Mouse (Mus musculus) intestine, embryonic 16.5 days (tissue): Measurements from ENCODE around the gene Tnfaip2. TPM values are rescaled to one million over a fixed set of nuclear protein-coding genes. Genes with fewer than 3 reads are reported as not detected.
A peak's percentile ranks its signal among the peaks of the same experiment; 100 is the strongest.

Experiments
- ATAC-seq: fragments of 200-750 bp; cut with Nextera tagmentation; 2 replicates; pipeline ENCODE4 v1.8.0; 2017; ENCODE audit warnings: moderate TSS enrichment, moderate library complexity
- H3K27ac ChIP-seq: fragments of 300-500 bp; sonication (generic); 2 replicates; pipeline ENCODE4 v1.5.1; 2014; ENCODE audit warnings: mild to moderate bottlenecking, low read length
- H3K27me3 ChIP-seq: fragments of 300-500 bp; sonication (generic); replicated peaks from 2 replicates; pipeline ENCODE4 v1.6.1; 2014; ENCODE audit warnings: low read length, control low read depth, mixed read lengths; ENCODE audit not compliant: control insufficient read depth, insufficient read depth
- H3K36me3 ChIP-seq: fragments of 300-500 bp; sonication (generic); 2 replicates; pipeline ENCODE4 v1.6.1; 2014; ENCODE audit warnings: low read length, control low read depth; ENCODE audit not compliant: control insufficient read depth, insufficient read depth
- H3K4me1 ChIP-seq: fragments of 300-500 bp; sonication (generic); 2 replicates; pipeline ENCODE4 v1.6.1; 2014; ENCODE audit warnings: low read length, control low read depth, mixed read lengths; ENCODE audit not compliant: control insufficient read depth, insufficient read depth
- H3K4me2 ChIP-seq: fragments of 300-500 bp; sonication (generic); 2 replicates; pipeline ENCODE4 v1.6.1; 2014; ENCODE audit warnings: low read depth, low read length, control low read depth
- H3K4me3 ChIP-seq: fragments of 300-500 bp; sonication (generic); 2 replicates; pipeline ENCODE4 v1.5.1; 2014; ENCODE audit warnings: mild to moderate bottlenecking, low read length
- H3K9ac ChIP-seq: fragments of 300-500 bp; sonication (generic); 2 replicates; pipeline ENCODE4 v1.6.1; 2014; ENCODE audit warnings: low read depth, low read length
- H3K9me3 ChIP-seq: fragments of 300-500 bp; sonication (generic); 2 replicates; pipeline ENCODE4 v1.6.1; 2016; ENCODE audit warnings: low read length, control low read depth; ENCODE audit not compliant: control insufficient read depth
- WGBS: fragments of 180-500 bp; shearing (Covaris S2); extraction: QIAGEN DNeasy Blood & Tissue Kit; methylation state at CpG from one replicate; pipeline ENCODE4 v1.1.7; 2014; 5-methylcytosine and 5-hydroxymethylcytosine counted together
- polyA plus RNA-seq: library from polyadenylated mRNA; unstranded; fragments of >200 nt; fragmentation: Nextera tagmentation; extraction: Ambion mirVana; gene quantifications from 2 replicates; pipeline ENCODE4 v1.2.1, GENCODE M21; 2015

The Tnfaip2 gene
- 2.7 and 3.5 TPM in 2 replicates for polyA plus RNA-seq

- no peaks in the 10 kb centered on the region for H3K36me3 ChIP-seq
- H3K27me3 ChIP-seq, result peaks cover 58% of the 10 kb centered on the region
- H3K4me2 ChIP-seq, result peak within 1 kb of the TSS; percentile 78
- 2% methylated on average over 48 of the region's 48 CpGs for WGBS
- H3K9me3 ChIP-seq, result no peaks in the 10 kb centered on the region
- peak; percentile 60 for ATAC-seq
- peaks cover 33% of the 10 kb centered on the region for H3K4me1 ChIP-seq
- H3K27ac ChIP-seq, result no peak within 1 kb of the TSS
- peak within 1 kb of the TSS; percentile 50 for H3K4me3 ChIP-seq
- H3K9ac ChIP-seq, result peak within 1 kb of the TSS; percentile 62
These were observed at the start of gene Tnfaip2 for GRCm38 (mm10) chr12:111442309-111443010. Gene Tnfaip2 (plus strand): TSS chr12:111442469.

GRCm38 (mm10) chr12:111394008-111394407, 48.3 kb upstream of the Tnfaip2 start:
- no peaks in the 10 kb centered on the region for H3K4me1 ChIP-seq
- no peak overlapping the region for H3K9ac ChIP-seq
- WGBS, result 84% methylated on average over 6 of the region's 6 CpGs
- no peaks in the 10 kb centered on the region for H3K9me3 ChIP-seq
- no peaks in the 10 kb centered on the region for H3K27me3 ChIP-seq
- no peak overlapping the region for H3K4me2 ChIP-seq
- H3K36me3 ChIP-seq, result no peaks in the 10 kb centered on the region
- no peak overlapping the region for H3K4me3 ChIP-seq
- no peak for ATAC-seq
- no peak overlapping the region for H3K27ac ChIP-seq

DNA sequence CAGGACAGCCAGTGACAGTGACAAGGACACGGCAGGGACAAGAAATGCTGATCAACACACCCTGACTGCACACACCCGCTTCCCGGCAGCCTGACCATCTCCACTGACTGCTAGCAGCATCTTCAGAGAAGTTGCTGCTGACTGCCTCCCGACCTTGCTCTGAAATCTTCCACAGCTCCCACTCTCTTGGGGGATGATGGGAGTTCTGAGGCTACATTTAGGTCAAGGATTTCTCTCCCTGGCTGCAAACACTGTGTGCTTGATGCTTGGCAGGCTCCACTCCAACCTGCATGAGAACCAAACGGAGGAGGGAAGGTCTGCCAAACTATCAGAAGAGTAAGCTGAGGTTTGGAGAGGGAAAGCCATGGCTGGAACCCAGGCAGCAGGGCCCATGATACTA, 45.3 kb upstream of the Tnfaip2 start:
- 56% methylated on average over 5 of the region's 5 CpGs for WGBS
- Histone ChIP-seq H3K4me1 (0 out of 2 replicates have a peak, but pooled peaks cover 5% of the 10 kb centered on the region), H3K9me3 (no peaks in the 10 kb centered on the region), H3K27me3 (no peaks in the 10 kb centered on the region), H3K4me2 (no peak overlapping the region), H3K27ac (no peak overlapping the region), H3K36me3 (no peaks in the 10 kb centered on the region), H3K9ac (no peak overlapping the region), H3K4me3 (no peak overlapping the region)
- no peak for ATAC-seq

DNA sequence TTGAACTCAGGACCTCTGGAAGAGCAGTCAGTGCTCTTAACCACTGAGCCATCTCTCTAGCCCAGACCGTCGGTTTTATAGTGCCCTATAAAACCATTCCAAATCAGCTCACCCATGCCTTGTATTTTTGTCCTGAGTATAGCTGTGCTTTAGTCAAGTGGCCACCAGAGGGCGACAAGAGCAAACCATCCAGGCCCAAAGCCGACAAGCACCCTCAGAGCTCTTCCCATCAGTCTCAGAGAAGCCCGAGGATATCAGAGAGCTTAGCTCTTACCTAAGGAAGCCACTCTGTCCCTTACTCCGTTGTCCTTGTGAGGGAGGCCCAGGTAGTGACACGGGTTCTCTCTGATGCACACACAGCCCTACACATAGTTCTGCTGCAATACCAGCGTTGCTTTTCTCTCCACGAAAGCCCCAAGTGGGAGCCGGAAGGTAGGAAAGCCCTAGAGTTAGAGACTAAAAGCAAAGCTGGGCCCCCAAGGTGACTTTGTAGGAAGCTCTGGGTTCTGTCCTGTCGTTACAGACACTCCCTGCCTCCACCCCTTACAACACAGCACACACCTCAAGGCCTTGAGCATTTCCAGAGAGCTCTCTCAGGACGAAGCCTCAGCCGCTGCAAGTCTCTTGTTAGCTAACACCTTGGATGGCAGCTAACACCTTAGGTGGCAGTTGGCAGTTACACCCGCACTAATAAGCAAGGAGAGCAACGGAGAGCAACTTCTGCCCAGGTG, 40.6 kb upstream of the Tnfaip2 start:
- H3K36me3 ChIP-seq, result no peaks in the 10 kb centered on the region
- H3K27ac ChIP-seq, result no peak overlapping the region
- H3K4me2 ChIP-seq, result no peak overlapping the region
- peaks cover 12% of the 10 kb centered on the region; the same call in 1 of the 2 replicates for H3K27me3 ChIP-seq
- ATAC-seq, result peak; percentile 77
- H3K4me3 ChIP-seq, result no peak overlapping the region
- WGBS, result 21% methylated on average over 15 of the region's 15 CpGs
- no peak overlapping the region for H3K9ac ChIP-seq
- no peaks in the 10 kb centered on the region for H3K9me3 ChIP-seq
- H3K4me1 ChIP-seq, result 0 out of 2 replicates have a peak, but pooled peaks cover 5% of the 10 kb centered on the region

DNA sequence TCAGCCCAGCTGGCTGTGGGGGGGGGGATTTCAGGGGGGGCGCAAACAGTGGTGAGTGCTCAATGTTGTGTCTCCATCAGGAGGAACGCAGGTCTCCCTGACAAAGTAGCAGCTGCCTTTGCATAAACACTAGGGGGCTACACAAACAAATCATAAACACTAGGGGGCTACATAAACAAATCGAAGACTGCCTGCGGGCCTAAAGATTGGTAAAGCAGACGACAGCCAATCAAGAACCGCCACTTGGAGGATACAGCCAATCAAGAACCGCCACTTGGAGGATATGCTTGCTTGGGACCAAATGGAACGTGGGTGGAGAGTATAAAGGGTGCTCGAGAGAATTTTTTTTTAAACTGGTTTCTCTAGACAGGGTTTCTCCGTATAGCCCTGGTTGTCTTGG, 37.4 kb upstream of the Tnfaip2 start:
- Histone ChIP-seq H3K36me3 (no peaks in the 10 kb centered on the region), H3K4me2 (no peak overlapping the region), H3K27me3 (peaks cover 26% of the 10 kb centered on the region), H3K27ac (no peak overlapping the region), H3K9ac (no peak overlapping the region), H3K4me3 (no peak overlapping the region), H3K9me3 (no peaks in the 10 kb centered on the region), H3K4me1 (peaks cover 10% of the 10 kb centered on the region; the same call in 1 of the 2 replicates)
- WGBS, result 52% methylated on average over 10 of the region's 10 CpGs
- no peak for ATAC-seq

GRCm38 (mm10) chr12:111406622-111407021, 35.6 kb upstream of the Tnfaip2 start, which contains the start of gene Lbhd2:
Gene Lbhd2 (plus strand): TSS chr12:111406809.
- H3K27ac ChIP-seq, result no peak within 1 kb of the TSS
- H3K4me3 ChIP-seq, result peak within 1 kb of the TSS; percentile 23
- peak within 1 kb of the TSS; percentile 36 for H3K4me2 ChIP-seq
- peaks cover 9% of the 10 kb centered on the region; the same call in 1 of the 2 replicates for H3K4me1 ChIP-seq
- no peaks in the 10 kb centered on the region for H3K9me3 ChIP-seq
- H3K27me3 ChIP-seq, result peaks cover 26% of the 10 kb centered on the region
- 0 out of 2 replicates have a peak, but pooled peaks have one; percentile 40 for ATAC-seq
- H3K36me3 ChIP-seq, result no peaks in the 10 kb centered on the region
- 0 out of 2 replicates have a peak within 1 kb of the TSS, but pooled peaks have one; percentile 44 for H3K9ac ChIP-seq
- under 1% methylated on average over 23 of the region's 24 CpGs for WGBS

GRCm38 (mm10) chr12:111409583-111409982, 32.7 kb upstream of the Tnfaip2 start:
- H3K27ac ChIP-seq, result no peak overlapping the region
- peaks cover 23% of the 10 kb centered on the region for H3K27me3 ChIP-seq
- WGBS, result 34% methylated on average over 5 of the region's 5 CpGs
- ATAC-seq, result no peak
- H3K4me2 ChIP-seq, result no peak overlapping the region
- no peaks in the 10 kb centered on the region for H3K36me3 ChIP-seq
- peaks cover 19% of the 10 kb centered on the region for H3K4me1 ChIP-seq
- no peaks in the 10 kb centered on the region for H3K9me3 ChIP-seq
- H3K4me3 ChIP-seq, result no peak overlapping the region
- no peak overlapping the region for H3K9ac ChIP-seq

DNA sequence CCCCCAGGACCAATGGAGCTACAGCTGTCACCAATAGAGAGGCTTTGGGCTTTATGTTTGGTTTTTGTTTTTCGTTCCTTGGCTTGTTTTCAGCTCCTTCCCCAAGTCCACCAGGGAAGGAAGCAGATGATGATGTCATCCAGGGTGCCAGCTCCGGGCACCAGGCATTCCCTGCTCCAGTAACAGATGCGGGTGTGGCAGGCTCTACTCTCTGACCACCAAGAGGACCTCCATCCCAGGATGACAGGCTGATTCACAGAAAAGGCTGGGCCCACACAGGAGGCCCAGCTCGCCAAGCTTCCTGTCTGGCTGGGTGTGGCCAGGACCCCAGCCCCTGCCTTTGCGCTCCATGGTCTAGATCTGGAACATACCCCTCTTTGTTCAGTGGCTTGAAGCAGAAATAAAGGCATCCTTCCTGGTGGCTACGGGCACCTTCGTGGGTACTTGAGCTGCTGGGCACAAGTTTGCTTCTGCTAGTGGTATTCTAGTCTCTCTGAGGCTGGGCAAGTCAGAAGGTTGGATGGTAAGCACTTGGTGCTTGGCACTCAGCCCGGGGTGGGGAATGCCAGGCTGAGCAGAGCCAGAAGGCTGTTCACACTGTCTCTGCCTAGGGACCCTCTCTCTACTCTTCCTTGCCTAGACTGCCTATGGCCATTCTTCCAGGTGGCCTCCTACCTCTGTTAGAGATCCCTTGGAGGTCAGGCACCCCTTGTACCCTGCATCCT, 30.5 kb upstream of the Tnfaip2 start:
- Histone ChIP-seq H3K27ac (no peak overlapping the region), H3K36me3 (no peaks in the 10 kb centered on the region), H3K4me3 (no peak overlapping the region), H3K9ac (no peak overlapping the region), H3K27me3 (peaks cover 13% of the 10 kb centered on the region), H3K9me3 (no peaks in the 10 kb centered on the region), H3K4me2 (no peak overlapping the region), H3K4me1 (peaks cover 23% of the 10 kb centered on the region)
- 78% methylated on average over 8 of the region's 8 CpGs for WGBS
- ATAC-seq, result no peak
